Mouse (Mus musculus) embryonic facial prominence, embryonic 10.5 days (tissue): ENCODE data around the gene Nudt3. TPM values are rescaled to one million over a fixed set of nuclear protein-coding genes. Genes with fewer than 3 reads are reported as not detected.
"Not testable (repeated sequence)": the region's sequence is repeated elsewhere in the genome, so short reads cannot be mapped to it uniquely, and the experiment has no call there.

ENCODE experiments used
- DNase-seq: peaks from one replicate; pipeline ENCODE4 v3.0.0-alpha.2; 2017; ENCODE audit warnings: low spot score
- H3K27ac ChIP-seq: fragments of 300-500 bp; sonication (generic); replicated peaks from 2 replicates; pipeline ENCODE4 v1.5.1; 2016; ENCODE audit warnings: mild to moderate bottlenecking
- H3K27me3 ChIP-seq: fragments of 300-500 bp; sonication (generic); replicated peaks from 2 replicates; pipeline ENCODE4 v1.6.1; 2016; ENCODE audit warnings: low read depth, mild to moderate bottlenecking; ENCODE audit not compliant: poor library complexity, severe bottlenecking
- H3K36me3 ChIP-seq: fragments of 300-500 bp; sonication (generic); replicated peaks from 2 replicates; pipeline ENCODE4 v1.6.1; 2016; ENCODE audit warnings: mild to moderate bottlenecking, moderate library complexity
- H3K4me1 ChIP-seq: fragments of 300-500 bp; sonication (generic); 2 replicates; pipeline ENCODE4 v1.6.1; 2016
- H3K4me3 ChIP-seq: fragments of 300-500 bp; sonication (generic); 2 replicates; pipeline ENCODE4 v1.5.1; 2016; ENCODE audit warnings: mild to moderate bottlenecking, moderate library complexity
- H3K9me3 ChIP-seq: fragments of 300-500 bp; sonication (generic); 2 replicates; pipeline ENCODE4 v1.6.1; 2016; ENCODE audit warnings: mild to moderate bottlenecking
- WGBS: fragments of 180-500 bp; shearing (Covaris S2); methylation state at CpG from one replicate; pipeline ENCODE4 v1.1.7; 2016; 5-methylcytosine and 5-hydroxymethylcytosine counted together
- polyA plus RNA-seq: library from polyadenylated mRNA; unstranded; fragments of >200 nt; fragmentation: Nextera tagmentation; extraction: Ambion mirVana; gene quantifications from 2 replicates; pipeline ENCODE4 v1.2.1, GENCODE M21; 2016

Nudt3 gene
- polyA plus RNA-seq, 1 experiment from 2014 or later: 87.8 TPM

DNA sequence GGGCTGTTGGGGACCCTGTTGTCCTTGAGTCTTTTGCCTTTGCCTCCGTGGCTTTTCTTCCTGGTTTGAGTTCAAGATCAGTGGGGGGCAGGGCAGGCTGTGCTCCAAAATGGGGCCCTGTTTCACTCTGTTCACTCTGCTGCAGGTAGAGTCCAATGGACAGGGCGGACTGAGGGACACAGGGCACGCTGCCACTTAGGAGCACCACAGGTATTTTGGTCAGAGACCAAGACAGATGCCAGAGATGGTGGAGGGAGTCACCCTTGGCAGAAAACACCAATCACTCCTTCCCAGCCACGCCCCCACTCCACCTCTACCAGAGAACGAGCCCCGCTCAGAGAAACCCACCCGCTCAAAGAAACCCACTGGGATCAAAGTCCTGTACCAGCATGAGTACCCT, 22.5 kb upstream of the Nudt3 start:
- no peak for DNase-seq
- H3K9me3 ChIP-seq: no peaks in the 10 kb centered on the region
- no peak overlapping the region for H3K4me3 ChIP-seq
- no peak overlapping the region for H3K27ac ChIP-seq
- WGBS: 46% methylated on average over 7 of the region's 7 CpGs
- H3K36me3 ChIP-seq: no peaks in the 10 kb centered on the region
- peaks cover 15% of the 10 kb centered on the region for H3K4me1 ChIP-seq
- no peaks in the 10 kb centered on the region; the same call in 1 of the 2 replicates for H3K27me3 ChIP-seq

DNA sequence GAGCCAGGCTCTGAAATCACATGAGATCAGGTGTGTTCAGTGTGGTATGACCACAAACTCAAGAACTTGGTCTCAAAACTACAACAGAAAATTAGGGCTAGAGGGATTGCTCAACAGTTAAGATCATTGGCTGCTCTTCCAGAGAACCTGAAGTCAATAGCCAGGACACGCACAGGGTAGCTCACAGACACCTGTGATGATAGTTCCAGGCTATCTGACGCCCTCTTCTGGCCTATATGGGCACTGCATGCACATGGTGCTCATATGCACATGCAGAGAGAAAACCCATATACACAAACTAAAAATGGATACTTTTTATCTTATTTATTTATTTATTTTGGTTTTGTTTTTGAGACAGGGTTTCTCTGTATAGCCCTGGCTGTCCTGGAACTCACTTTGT, 21.3 kb upstream of the Nudt3 start:
- Histone ChIP-seq H3K36me3 (no peaks in the 10 kb centered on the region), H3K27me3 (no peaks in the 10 kb centered on the region), H3K27ac (no peak overlapping the region), H3K4me1 (peaks cover 13% of the 10 kb centered on the region), H3K9me3 (no peaks in the 10 kb centered on the region), H3K4me3 (no peak overlapping the region)
- no peak for DNase-seq
- 36% methylated on average over 2 of the region's 2 CpGs for WGBS

DNA sequence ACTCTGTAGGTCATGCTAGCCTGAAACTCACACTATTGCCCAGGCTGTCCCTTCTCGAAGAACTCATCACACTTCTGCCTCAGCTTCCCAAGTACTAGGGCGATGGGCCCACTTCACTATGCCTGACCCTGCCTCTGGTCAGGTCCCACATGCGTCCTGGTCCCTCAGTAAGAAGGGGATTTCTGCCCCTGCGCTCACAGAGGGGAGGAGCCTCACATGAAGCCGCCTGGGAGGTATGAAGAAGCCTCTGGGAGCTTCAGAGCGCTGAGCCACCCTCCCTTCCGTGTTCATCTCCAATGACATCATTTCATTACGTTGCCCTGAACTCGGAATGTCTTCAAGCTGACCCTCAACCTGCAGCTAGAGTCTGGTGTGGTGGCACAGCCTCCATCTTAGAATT, 20.5 kb upstream of the Nudt3 start:
- no peak overlapping the region for H3K27ac ChIP-seq
- no peaks in the 10 kb centered on the region for H3K36me3 ChIP-seq
- H3K4me1 ChIP-seq: peaks cover 13% of the 10 kb centered on the region
- H3K4me3 ChIP-seq: no peak overlapping the region
- no peaks in the 10 kb centered on the region for H3K27me3 ChIP-seq
- 79% methylated on average over 9 of the region's 9 CpGs for whole genome bisulfite sequencing
- no peaks in the 10 kb centered on the region for H3K9me3 ChIP-seq
- no peak for DNase-seq

DNA sequence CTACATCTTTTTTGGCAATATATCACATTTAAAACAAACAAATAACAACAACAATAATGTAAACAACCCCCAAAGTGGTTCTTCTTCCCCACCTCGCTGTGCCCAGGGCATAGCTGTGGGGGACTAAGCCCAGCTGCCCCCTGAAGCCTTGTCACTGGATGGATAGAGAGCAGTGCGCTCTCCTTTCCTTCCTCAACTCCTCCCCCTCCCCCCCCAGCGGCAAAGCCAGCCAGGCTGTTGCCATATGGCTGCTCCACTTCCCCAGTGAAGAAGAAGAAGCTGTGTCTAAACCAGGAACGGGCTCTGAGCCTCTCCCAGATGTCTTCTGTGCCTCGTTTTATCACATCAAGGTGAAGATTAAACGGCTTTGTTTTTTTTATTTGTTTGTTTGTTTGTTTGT, 19.8 kb upstream of the Nudt3 start:
- no peak overlapping the region for H3K4me3 ChIP-seq
- no peak for DNase-seq
- peak overlapping the region; percentile 59; the same call in 1 of the 2 replicates for H3K27ac ChIP-seq
- no peaks in the 10 kb centered on the region for H3K9me3 ChIP-seq
- no peaks in the 10 kb centered on the region for H3K27me3 ChIP-seq
- no peaks in the 10 kb centered on the region for H3K36me3 ChIP-seq
- WGBS: 49% methylated on average over 6 of the region's 6 CpGs
- peaks cover 13% of the 10 kb centered on the region for H3K4me1 ChIP-seq

DNA sequence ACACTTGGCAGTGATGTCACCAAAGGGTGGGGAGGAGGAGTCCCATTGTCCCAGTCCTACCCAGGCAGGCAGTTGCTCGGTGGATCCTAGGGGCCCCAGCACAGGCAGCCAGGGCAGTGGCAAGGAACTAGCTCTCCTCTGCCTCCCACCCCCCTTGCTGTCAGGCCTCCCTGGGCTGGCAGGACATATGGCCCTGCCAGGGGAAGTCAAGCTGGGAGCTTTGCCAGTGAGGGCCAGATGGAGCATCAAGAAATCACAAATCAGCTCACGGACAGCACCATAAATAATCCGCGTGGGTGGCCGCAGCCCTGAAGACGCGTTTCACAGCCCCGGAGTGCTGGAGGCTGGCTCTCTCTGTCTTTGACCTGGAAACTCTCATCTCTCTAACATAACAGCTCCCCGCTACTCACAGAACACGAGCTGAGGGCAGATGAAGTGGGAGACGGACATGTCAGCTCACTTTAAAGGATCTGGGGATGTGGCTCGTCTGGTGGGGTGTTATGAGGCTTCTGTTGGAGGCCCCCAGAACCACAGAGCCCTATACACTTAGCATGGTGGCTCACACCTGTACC, 19.3 kb upstream of the Nudt3 start:
- Histone ChIP-seq H3K4me3 (0 out of 2 replicates have a peak overlapping the region, but pooled peaks have one; percentile 13), H3K9me3 (no peaks in the 10 kb centered on the region), H3K27ac (peak overlapping the region; percentile 59), H3K4me1 (peaks cover 14% of the 10 kb centered on the region), H3K36me3 (no peaks in the 10 kb centered on the region), H3K27me3 (no peaks in the 10 kb centered on the region)
- DNase-seq: no peak
- 48% methylated on average over 12 of the region's 12 CpGs for WGBS

DNA sequence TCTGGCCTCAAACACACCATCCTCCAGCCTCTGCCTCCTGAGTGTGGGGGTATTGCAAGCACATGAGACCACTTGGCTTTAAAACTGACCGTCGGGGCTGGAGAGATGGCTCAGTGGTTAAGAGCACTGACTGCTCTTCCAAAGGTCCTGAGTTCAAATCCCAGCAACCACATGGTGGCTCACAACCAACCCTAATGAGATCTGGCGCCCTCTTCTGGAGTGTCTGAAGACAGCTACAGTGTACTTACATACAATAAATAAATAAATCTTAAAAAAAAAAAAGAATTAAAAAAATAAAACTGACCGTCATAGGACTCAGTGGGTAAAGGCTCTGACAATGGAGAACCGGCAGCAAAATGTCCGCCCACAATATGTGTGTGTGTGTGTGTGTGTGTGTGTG, 16.6 kb upstream of the Nudt3 start:
- not testable (repeated sequence) for H3K27ac ChIP-seq, H3K27me3 ChIP-seq, H3K9me3 ChIP-seq, DNase-seq, H3K36me3 ChIP-seq, H3K4me3 ChIP-seq
- peaks cover 29% of the 10 kb centered on the region for H3K4me1 ChIP-seq
- WGBS: 91% methylated on average over 6 of the region's 6 CpGs

DNA sequence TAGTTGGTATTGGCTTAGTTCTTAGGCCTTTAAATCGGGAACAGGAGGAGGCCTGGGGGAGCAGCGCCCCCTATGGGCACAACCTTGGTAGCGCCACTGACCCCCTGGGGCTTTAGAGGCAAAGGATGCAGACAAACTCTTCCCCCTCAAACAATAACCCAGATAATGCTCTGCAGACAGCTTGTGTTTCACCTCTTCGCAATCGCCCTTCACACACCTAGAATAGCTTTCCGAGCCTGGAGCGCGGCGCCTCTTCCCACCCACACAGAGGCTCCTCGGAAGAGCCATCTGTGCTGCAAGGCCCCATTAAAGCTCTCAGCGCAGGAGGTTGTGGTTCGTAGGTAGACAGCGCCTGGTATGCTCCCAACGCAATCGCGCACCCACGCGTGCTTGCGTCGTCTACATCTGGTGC, 15.6 kb upstream of the Nudt3 start:
- H3K4me1 ChIP-seq: peaks cover 33% of the 10 kb centered on the region
- no peak overlapping the region for H3K4me3 ChIP-seq
- H3K36me3 ChIP-seq: peaks cover 4% of the 10 kb centered on the region
- DNase-seq: no peak
- H3K27me3 ChIP-seq: no peaks in the 10 kb centered on the region
- H3K9me3 ChIP-seq: no peaks in the 10 kb centered on the region
- H3K27ac ChIP-seq: no peak overlapping the region
- 80% methylated on average over 20 of the region's 20 CpGs for WGBS

DNA sequence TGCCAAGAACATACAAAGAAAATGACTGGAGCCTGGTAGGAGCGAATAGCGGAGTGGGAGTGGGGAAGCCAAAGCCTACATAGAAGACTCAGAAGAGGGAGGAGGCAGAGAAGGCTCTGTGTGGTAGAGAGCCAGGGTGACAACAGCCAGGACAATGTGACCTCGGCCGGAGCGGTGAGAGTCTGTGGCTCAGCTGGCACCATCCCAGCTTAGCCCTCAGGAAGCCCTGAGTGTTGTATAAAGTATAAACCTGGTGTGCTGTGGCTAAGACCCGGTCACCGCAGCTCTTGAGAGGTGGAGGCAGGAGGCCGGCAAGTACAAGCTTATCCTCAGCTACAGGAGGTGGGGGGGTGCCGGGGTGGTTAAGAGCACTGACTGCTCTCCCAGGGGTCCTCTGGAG, 14.0 kb upstream of the Nudt3 start:
- Histone ChIP-seq H3K4me1 (peaks cover 40% of the 10 kb centered on the region), H3K27ac (0 out of 2 replicates have a peak overlapping the region, but pooled peaks have one; percentile 30), H3K9me3 (no peaks in the 10 kb centered on the region), H3K36me3 (peaks cover 19% of the 10 kb centered on the region), H3K4me3 (no peak overlapping the region), H3K27me3 (no peaks in the 10 kb centered on the region)
- no peak for DNase-seq
- 71% methylated on average over 9 of the region's 9 CpGs for WGBS

DNA sequence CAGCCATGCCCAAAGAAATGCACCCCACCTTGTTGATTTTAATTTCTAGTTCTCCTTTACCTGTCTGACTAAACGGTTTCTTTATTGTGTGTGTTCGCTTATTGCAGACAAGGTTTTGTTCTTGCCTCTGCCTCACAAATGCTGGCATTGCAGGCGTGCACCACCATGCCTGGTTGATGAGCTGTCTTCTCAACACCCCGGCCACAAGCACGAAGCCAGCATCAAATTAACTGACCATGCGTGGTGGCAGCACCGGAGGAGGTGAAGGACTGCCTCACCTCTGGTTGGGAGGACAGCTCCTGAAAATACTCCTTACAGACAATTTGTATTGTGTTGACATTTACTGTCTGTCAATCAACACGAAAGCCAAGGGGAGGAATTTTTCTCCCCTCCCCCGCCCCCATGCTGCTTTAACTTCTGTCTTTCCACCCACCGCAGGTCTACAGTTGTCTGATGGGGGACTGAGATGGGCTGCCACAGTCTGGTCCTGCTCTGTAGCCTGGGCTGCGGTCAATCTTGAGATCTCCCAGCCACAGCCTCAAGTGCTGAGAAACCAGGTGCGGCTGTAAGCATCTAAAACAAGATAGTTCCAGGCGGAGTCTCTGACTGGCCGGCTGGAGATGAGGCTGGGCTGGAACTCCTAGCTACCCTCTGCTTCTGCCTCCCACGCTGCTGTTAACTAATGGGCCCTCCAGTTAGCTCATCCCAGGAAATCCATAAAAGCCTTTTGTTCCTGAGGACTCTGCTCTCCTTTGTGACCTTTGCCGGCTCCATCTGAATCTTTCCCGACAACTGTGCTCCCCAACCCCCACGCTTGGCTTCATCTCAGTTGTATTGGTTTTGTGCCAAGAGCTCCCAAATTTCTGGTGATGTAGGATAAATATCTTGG, 13.1 kb upstream of the Nudt3 start, which contains the start of gene Rps10:
Gene Rps10 (minus strand): TSS at position 538 of the 889 bp plus-strand sequence.
- DNase-seq: no peak
- H3K36me3 ChIP-seq: peaks cover 29% of the 10 kb centered on the region
- peaks cover 48% of the 10 kb centered on the region for H3K4me1 ChIP-seq
- H3K27ac ChIP-seq: peak within 1 kb of the TSS; percentile 97
- H3K9me3 ChIP-seq: no peaks in the 10 kb centered on the region
- peak within 1 kb of the TSS; percentile 99 for H3K4me3 ChIP-seq
- WGBS: 43% methylated on average over 18 of the region's 18 CpGs
- H3K27me3 ChIP-seq: no peaks in the 10 kb centered on the region

DNA sequence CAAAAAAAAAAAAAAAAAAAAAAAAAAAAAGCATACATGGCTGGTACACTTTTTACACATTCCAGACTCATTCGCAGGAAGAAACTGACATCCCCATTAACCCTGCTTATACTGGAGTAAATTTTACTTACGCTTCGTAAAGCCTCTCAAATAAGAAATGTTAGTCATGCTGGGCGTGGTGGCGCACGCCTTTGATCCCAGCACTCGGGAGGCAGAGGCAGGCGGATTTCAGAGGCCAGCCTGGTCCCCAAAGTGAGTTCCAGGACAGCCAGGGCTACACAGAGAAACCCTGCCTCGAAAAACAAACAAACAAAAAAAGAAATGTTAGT, 12.2 kb upstream of the Nudt3 start:
- H3K4me3 ChIP-seq: peak overlapping the region; percentile 99
- peak overlapping the region; percentile 97 for H3K27ac ChIP-seq
- not testable (repeated sequence) for DNase-seq, H3K9me3 ChIP-seq, H3K27me3 ChIP-seq
- peaks cover 52% of the 10 kb centered on the region for H3K4me1 ChIP-seq
- 58% methylated on average over 9 of the region's 9 CpGs for WGBS
- peaks cover 37% of the 10 kb centered on the region for H3K36me3 ChIP-seq

DNA sequence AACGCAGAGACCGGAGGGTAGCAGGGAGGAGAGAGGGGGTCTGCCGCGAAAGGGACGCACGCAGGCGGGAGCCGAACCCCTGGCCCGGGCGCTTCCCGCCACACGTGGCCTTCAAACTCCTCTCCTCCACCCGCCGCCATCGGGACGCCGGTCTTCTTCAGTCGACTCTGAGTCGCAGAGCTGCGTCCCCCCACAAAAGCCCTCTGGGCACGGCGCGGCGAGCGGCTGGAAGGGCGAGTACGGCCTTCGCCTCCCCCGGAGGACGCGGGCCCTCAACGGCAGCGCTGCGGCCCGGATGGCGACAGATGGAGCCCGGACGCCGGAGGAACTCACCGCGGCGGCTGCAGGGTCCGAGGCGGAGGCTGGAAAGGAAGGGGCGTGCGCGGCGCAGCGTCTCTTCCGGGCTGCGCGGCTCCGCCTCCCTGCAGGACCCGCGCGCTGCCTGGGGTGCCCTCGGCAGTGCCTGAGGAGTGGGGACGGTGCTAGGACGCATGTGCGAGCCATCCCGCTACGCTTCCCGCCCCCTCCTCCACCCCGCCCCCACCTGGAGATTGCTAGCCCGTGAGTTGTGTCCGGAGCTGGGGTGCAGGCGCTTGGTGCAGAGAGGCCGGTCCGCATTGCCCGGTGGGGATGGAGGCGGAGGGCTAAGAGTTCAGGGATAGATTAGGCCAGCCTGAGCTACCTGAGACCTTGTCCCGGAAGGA, 11.7 kb upstream of the Nudt3 start, which contains the start of gene RPS10-NUDT3:
Gene RPS10-NUDT3 (minus strand): TSS at position 352 of the 704 bp plus-strand sequence.
- Histone ChIP-seq H3K36me3 (peaks cover 43% of the 10 kb centered on the region), H3K27me3 (no peaks in the 10 kb centered on the region), H3K9me3 (no peaks in the 10 kb centered on the region), H3K4me1 (peaks cover 52% of the 10 kb centered on the region), H3K4me3 (peak within 1 kb of the TSS; percentile 99), H3K27ac (peak within 1 kb of the TSS; percentile 97)
- peak; percentile 97 for DNase-seq
- under 1% methylated on average over 72 of the region's 72 CpGs for WGBS

DNA sequence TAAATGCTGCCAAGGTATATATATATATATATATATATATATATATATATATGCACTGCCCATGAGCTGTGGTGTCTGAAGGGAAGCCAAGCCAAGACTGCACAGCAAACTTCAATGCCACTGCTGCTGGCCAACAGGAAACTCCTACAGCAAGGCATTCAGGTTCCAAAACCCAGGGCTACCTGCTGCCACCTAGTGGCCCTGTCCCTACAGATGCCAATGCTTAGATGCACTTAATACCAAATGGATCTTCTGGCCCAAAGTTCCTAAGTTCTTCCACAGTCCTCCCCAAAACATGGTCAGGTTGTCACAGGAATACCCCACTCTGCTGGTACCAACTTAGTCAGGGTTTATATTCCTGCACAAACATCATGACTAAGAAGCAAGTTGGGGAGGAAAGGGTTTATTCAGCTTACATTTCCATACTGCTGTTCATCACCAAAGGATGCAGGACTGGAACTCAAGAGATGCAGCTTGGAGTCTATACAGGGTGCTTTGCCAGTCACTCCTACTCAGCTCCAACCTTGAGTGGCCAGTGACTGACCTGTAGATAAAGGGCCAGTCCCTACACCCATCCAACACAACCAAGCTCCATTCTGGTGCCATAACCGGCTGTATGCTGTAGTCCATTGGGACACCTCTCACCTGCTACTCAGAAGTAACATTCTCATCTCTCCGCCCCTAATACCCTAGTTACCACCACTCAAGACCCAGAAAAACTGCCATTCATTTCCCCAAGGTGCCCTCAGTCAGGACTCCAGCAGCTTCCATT, 6.1 kb upstream of the Nudt3 start:
- H3K36me3 ChIP-seq: peaks cover 58% of the 10 kb centered on the region
- no peaks in the 10 kb centered on the region for H3K9me3 ChIP-seq
- no peaks in the 10 kb centered on the region for H3K27me3 ChIP-seq
- H3K4me3 ChIP-seq: no peak overlapping the region; the same call in 1 of the 2 replicates
- WGBS: 73% methylated on average over 2 of the region's 2 CpGs
- DNase-seq: peak; percentile 79
- no peak overlapping the region for H3K27ac ChIP-seq
- H3K4me1 ChIP-seq: peaks cover 52% of the 10 kb centered on the region
